Mouse (Mus musculus): ENCODE measurements around the gene Kif6.

GRCm38 (mm10) chr17:49610296-49610695, 4.6 kb upstream of the Kif6 start:
- TF ChIP-seq CTCF (IDR thresholded peaks at IDR 0.05; ENCODE audit: low read depth) = no peak
- TF ChIP-seq EP300 (IDR thresholded peaks at IDR 0.05; ENCODE audit: low read depth) = no peak
